Mouse (Mus musculus): Measurements from ENCODE around the gene Itgb4.

DNA sequence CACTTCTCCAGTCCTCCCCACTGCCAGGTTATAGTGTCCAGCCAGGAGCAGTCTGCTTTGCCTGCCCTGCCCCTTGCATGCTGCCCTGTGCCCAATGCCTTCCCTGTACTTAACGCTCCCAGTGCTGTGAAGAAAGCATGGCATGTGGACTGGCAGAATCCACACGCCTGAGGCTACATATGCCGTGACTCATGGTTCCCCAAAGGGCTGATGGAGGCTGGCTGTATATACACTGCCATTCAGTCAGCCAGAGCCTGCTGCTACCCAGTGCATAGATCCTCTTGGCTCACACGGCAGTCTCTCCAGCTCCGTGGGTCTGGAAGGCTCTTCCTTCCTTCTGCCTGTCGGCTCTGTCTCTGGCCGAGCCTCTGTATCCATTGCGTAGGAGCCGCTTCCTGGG, 26.2 kb upstream of the Itgb4 start:
- TF ChIP-seq POLR2A (IDR thresholded peaks at IDR 0.05; ENCODE audit: low read depth, low read length) (no peak), CTCF (IDR thresholded peaks at IDR 0.05; ENCODE audit: borderline replicate concordance, insufficient read depth, low read length) (no peak)
